Mouse (Mus musculus) liver (tissue): ENCODE measurements around the gene Pi16.
"Not testable (repeated sequence)": the region's sequence is repeated elsewhere in the genome, so short reads cannot be mapped to it uniquely, and the experiment has no call there.

Source experiments
- DNase-seq: peaks from one replicate; pipeline ENCODE4 v3.0.0-alpha.2; 2020; ENCODE audit warnings: mixed read lengths

Gene Pi16

GRCm38 (mm10) chr17:29317380-29317779 is at the start of gene Pi16:
Gene Pi16 (plus strand): TSS chr17:29317680.
- not testable (repeated sequence) for DNase-seq

GRCm38 (mm10) chr17:29267931-29268681 is 49.4 kb upstream of the Pi16 start:
- no peak for DNase-seq

- peak; percentile 97 for DNase-seq
Observed at GRCm38 (mm10) chr17:29268682-29269348, 48.7 kb upstream of the Pi16 start, which contains the start of gene BC004004. Gene BC004004 (plus strand): TSS chr17:29268788.

GRCm38 (mm10) chr17:29269349-29269706 is 48.2 kb upstream of the Pi16 start:
- no peak for DNase-seq

- DNase-seq = no peak
Observed at GRCm38 (mm10) chr17:29270148-29270698, 47.3 kb upstream of the Pi16 start.

- no peak for DNase-seq
Observed at GRCm38 (mm10) chr17:29273156-29273555, 44.3 kb upstream of the Pi16 start.

- peak; percentile 29 for DNase-seq
Observed at GRCm38 (mm10) chr17:29273889-29274288, 43.6 kb upstream of the Pi16 start.

GRCm38 (mm10) chr17:29280422-29280821 is 37.1 kb upstream of the Pi16 start:
- DNase-seq = no peak

GRCm38 (mm10) chr17:29281541-29281940 is 35.9 kb upstream of the Pi16 start:
- DNase-seq = no peak

- no peak for DNase-seq
Observed at GRCm38 (mm10) chr17:29282216-29282952, 35.1 kb upstream of the Pi16 start.

GRCm38 (mm10) chr17:29291793-29292192 is 25.7 kb upstream of the Pi16 start:
- DNase-seq = no peak

GRCm38 (mm10) chr17:29292996-29293395 is 24.5 kb upstream of the Pi16 start:
- DNase-seq = no peak

GRCm38 (mm10) chr17:29293807-29294605 is 23.5 kb upstream of the Pi16 start:
- no peak for DNase-seq

GRCm38 (mm10) chr17:29295835-29296234 is 21.6 kb upstream of the Pi16 start:
- DNase-seq = no peak

- no peak for DNase-seq
Observed at GRCm38 (mm10) chr17:29297321-29297720, 20.2 kb upstream of the Pi16 start.

GRCm38 (mm10) chr17:29297813-29298212 is 19.7 kb upstream of the Pi16 start:
- no peak for DNase-seq

- DNase-seq = no peak
Observed at GRCm38 (mm10) chr17:29299282-29299681, 18.2 kb upstream of the Pi16 start.

- no peak for DNase-seq
Observed at GRCm38 (mm10) chr17:29300926-29301325, 16.6 kb upstream of the Pi16 start.

- DNase-seq = no peak
Observed at GRCm38 (mm10) chr17:29301421-29301820, 16.1 kb upstream of the Pi16 start.

GRCm38 (mm10) chr17:29302149-29302548 is 15.3 kb upstream of the Pi16 start:
- DNase-seq = no peak

GRCm38 (mm10) chr17:29303087-29303486 is 14.4 kb upstream of the Pi16 start:
- DNase-seq = no peak

- no peak for DNase-seq
Observed at GRCm38 (mm10) chr17:29303856-29304255, 13.6 kb upstream of the Pi16 start.
